Mouse (Mus musculus): ENCODE measurements around the gene Cdpf1. TPM values are rescaled to one million over a fixed set of nuclear protein-coding genes. Genes with fewer than 3 reads are reported as not detected.

Gene Cdpf1
- 16.5 and 21.0 TPM in 2 replicates for polyA plus RNA-seq (2014; fragmentation: Nextera tagmentation; extraction: Ambion mirVana)

GRCm38 (mm10) chr15:85811535-85812277, at the start of gene Cdpf1:
Cdpf1 (minus strand) TSS chr15:85811697.
- 4% methylated on average over 36 of the region's 36 CpGs for WGBS
- Histone ChIP-seq H3K4me3 (replicated peaks; ENCODE audit: low read length) (peak within 1 kb of the TSS; percentile 79), H3K9me3 (ENCODE audit: control insufficient read depth, low read length) (no peaks in the 10 kb centered on the region), H3K27me3 (ENCODE audit: control insufficient read depth, insufficient read depth, low read length) (no peaks in the 10 kb centered on the region), H3K36me3 (replicated peaks; ENCODE audit: control insufficient read depth, insufficient read depth) (no peaks in the 10 kb centered on the region), H3K4me2 (replicated peaks) (peak within 1 kb of the TSS; percentile 91), H3K9ac (peak within 1 kb of the TSS; percentile 82), H3K4me1 (replicated peaks; ENCODE audit: control insufficient read depth, insufficient read depth, low read length) (peaks cover 12% of the 10 kb centered on the region; the same call in 1 of the 2 replicates), H3K27ac (peak within 1 kb of the TSS; percentile 89)
- peak; percentile 99 for DNase-seq (ENCODE audit: low spot score)
- peak; percentile 96 for ATAC-seq (ENCODE audit: low FRiP score)

- H3K9me3 ChIP-seq (ENCODE audit: control insufficient read depth, low read length), result no peaks in the 10 kb centered on the region
- H3K4me2 ChIP-seq (replicated peaks), result peak within 1 kb of the TSS; percentile 68
- no peaks in the 10 kb centered on the region for H3K27me3 ChIP-seq (ENCODE audit: control insufficient read depth, insufficient read depth, low read length)
- no peaks in the 10 kb centered on the region for H3K36me3 ChIP-seq (replicated peaks; ENCODE audit: control insufficient read depth, insufficient read depth)
- peak; percentile 95 for DNase-seq (ENCODE audit: low spot score)
- H3K9ac ChIP-seq, result peak within 1 kb of the TSS; percentile 58
- peaks cover 12% of the 10 kb centered on the region; the same call in 1 of the 2 replicates for H3K4me1 ChIP-seq (replicated peaks; ENCODE audit: control insufficient read depth, insufficient read depth, low read length)
- ATAC-seq (ENCODE audit: low FRiP score), result peak; percentile 97
- H3K4me3 ChIP-seq (replicated peaks; ENCODE audit: low read length), result peak within 1 kb of the TSS; percentile 38
- peak within 1 kb of the TSS; percentile 55 for H3K27ac ChIP-seq
- WGBS, result under 1% methylated on average over 42 of the region's 42 CpGs
These were observed 48.1 kb upstream of the Cdpf1 start, which contains the start of gene Gtse1 for GRCm38 (mm10) chr15:85859490-85860031. Gtse1 (plus strand) TSS chr15:85859745.

- no peak for DNase-seq (ENCODE audit: low spot score)
- Histone ChIP-seq H3K27ac (peak overlapping the region; percentile 55), H3K9ac (peak overlapping the region; percentile 58), H3K36me3 (replicated peaks; ENCODE audit: control insufficient read depth, insufficient read depth) (no peaks in the 10 kb centered on the region), H3K4me3 (replicated peaks; ENCODE audit: low read length) (peak overlapping the region; percentile 38), H3K4me2 (replicated peaks) (peak overlapping the region; percentile 68), H3K9me3 (ENCODE audit: control insufficient read depth, low read length) (no peaks in the 10 kb centered on the region), H3K4me1 (replicated peaks; ENCODE audit: control insufficient read depth, insufficient read depth, low read length) (peaks cover 12% of the 10 kb centered on the region; the same call in 1 of the 2 replicates), H3K27me3 (ENCODE audit: control insufficient read depth, insufficient read depth, low read length) (no peaks in the 10 kb centered on the region)
- 0 out of 2 replicates have a peak, but pooled peaks have one; percentile 13 for ATAC-seq (ENCODE audit: low FRiP score)
- 8% methylated on average over 15 of the region's 15 CpGs for WGBS
These were observed 47.5 kb upstream of the Cdpf1 start for GRCm38 (mm10) chr15:85858980-85859489.

- ATAC-seq (ENCODE audit: low FRiP score) (no peak), DNase-seq (ENCODE audit: low spot score) (no peak)
- Histone ChIP-seq H3K4me1 (replicated peaks; ENCODE audit: control insufficient read depth, insufficient read depth, low read length) (no peaks in the 10 kb centered on the region), H3K9me3 (ENCODE audit: control insufficient read depth, low read length) (no peaks in the 10 kb centered on the region), H3K36me3 (replicated peaks; ENCODE audit: control insufficient read depth, insufficient read depth) (no peaks in the 10 kb centered on the region), H3K9ac (no peak overlapping the region), H3K4me3 (replicated peaks; ENCODE audit: low read length) (no peak overlapping the region), H3K4me2 (replicated peaks) (no peak overlapping the region), H3K27me3 (ENCODE audit: control insufficient read depth, insufficient read depth, low read length) (no peaks in the 10 kb centered on the region), H3K27ac (no peak overlapping the region)
- 84% methylated on average over 12 of the region's 12 CpGs for WGBS
These were observed 40.3 kb upstream of the Cdpf1 start for GRCm38 (mm10) chr15:85851656-85852392.

- no peak overlapping the region for H3K9ac ChIP-seq
- H3K36me3 ChIP-seq (replicated peaks; ENCODE audit: control insufficient read depth, insufficient read depth), result no peaks in the 10 kb centered on the region
- no peaks in the 10 kb centered on the region for H3K27me3 ChIP-seq (ENCODE audit: control insufficient read depth, insufficient read depth, low read length)
- no peak overlapping the region for H3K4me3 ChIP-seq (replicated peaks; ENCODE audit: low read length)
- ATAC-seq (ENCODE audit: low FRiP score) (no peak), DNase-seq (ENCODE audit: low spot score) (no peak)
- no peaks in the 10 kb centered on the region for H3K9me3 ChIP-seq (ENCODE audit: control insufficient read depth, low read length)
- no peaks in the 10 kb centered on the region for H3K4me1 ChIP-seq (replicated peaks; ENCODE audit: control insufficient read depth, insufficient read depth, low read length)
- no peak overlapping the region for H3K4me2 ChIP-seq (replicated peaks)
- no peak overlapping the region for H3K27ac ChIP-seq
These were observed 33.6 kb upstream of the Cdpf1 start for GRCm38 (mm10) chr15:85845071-85845470.

- ATAC-seq (ENCODE audit: low FRiP score), result no peak
- H3K4me2 ChIP-seq (replicated peaks), result no peak overlapping the region
- 74% methylated on average over 5 of the region's 5 CpGs for WGBS
These were observed 30.4 kb upstream of the Cdpf1 start for GRCm38 (mm10) chr15:85841796-85842360.

GRCm38 (mm10) chr15:85840983-85841382, 29.5 kb upstream of the Cdpf1 start:
- ATAC-seq (ENCODE audit: low FRiP score) (no peak), DNase-seq (ENCODE audit: low spot score) (no peak)
- Histone ChIP-seq H3K27ac (no peak overlapping the region), H3K27me3 (ENCODE audit: control insufficient read depth, insufficient read depth, low read length) (no peaks in the 10 kb centered on the region), H3K4me2 (replicated peaks) (no peak overlapping the region), H3K9me3 (ENCODE audit: control insufficient read depth, low read length) (no peaks in the 10 kb centered on the region), H3K4me1 (replicated peaks; ENCODE audit: control insufficient read depth, insufficient read depth, low read length) (no peaks in the 10 kb centered on the region), H3K9ac (no peak overlapping the region), H3K4me3 (replicated peaks; ENCODE audit: low read length) (no peak overlapping the region), H3K36me3 (replicated peaks; ENCODE audit: control insufficient read depth, insufficient read depth) (no peaks in the 10 kb centered on the region)
- WGBS, result 36% methylated on average over 6 of the region's 6 CpGs

More at GRCm38 (mm10) chr15:85841796-85842360, 30.4 kb upstream of the Cdpf1 start:
- Histone ChIP-seq H3K4me1 (replicated peaks; ENCODE audit: control insufficient read depth, insufficient read depth, low read length) (no peaks in the 10 kb centered on the region), H3K27me3 (ENCODE audit: control insufficient read depth, insufficient read depth, low read length) (no peaks in the 10 kb centered on the region), H3K9ac (no peak overlapping the region), H3K27ac (no peak overlapping the region), H3K9me3 (ENCODE audit: control insufficient read depth, low read length) (no peaks in the 10 kb centered on the region), H3K4me3 (replicated peaks; ENCODE audit: low read length) (no peak overlapping the region), H3K36me3 (replicated peaks; ENCODE audit: control insufficient read depth, insufficient read depth) (no peaks in the 10 kb centered on the region)
- no peak for DNase-seq (ENCODE audit: low spot score)

- no peak overlapping the region for H3K27ac ChIP-seq
- H3K4me2 ChIP-seq (replicated peaks), result no peak overlapping the region
- H3K4me1 ChIP-seq (replicated peaks; ENCODE audit: control insufficient read depth, insufficient read depth, low read length), result no peaks in the 10 kb centered on the region
- no peaks in the 10 kb centered on the region for H3K27me3 ChIP-seq (ENCODE audit: control insufficient read depth, insufficient read depth, low read length)
- DNase-seq (ENCODE audit: low spot score) (no peak), ATAC-seq (ENCODE audit: low FRiP score) (no peak)
- no peak overlapping the region for H3K4me3 ChIP-seq (replicated peaks; ENCODE audit: low read length)
- H3K9ac ChIP-seq, result no peak overlapping the region
- no peaks in the 10 kb centered on the region for H3K36me3 ChIP-seq (replicated peaks; ENCODE audit: control insufficient read depth, insufficient read depth)
- no peaks in the 10 kb centered on the region for H3K9me3 ChIP-seq (ENCODE audit: control insufficient read depth, low read length)
- 96% methylated on average over 5 of the region's 5 CpGs for WGBS
These were observed 25.4 kb upstream of the Cdpf1 start for GRCm38 (mm10) chr15:85836887-85837286.

- H3K27me3 ChIP-seq (ENCODE audit: control insufficient read depth, insufficient read depth, low read length), result no peaks in the 10 kb centered on the region
- no peaks in the 10 kb centered on the region for H3K36me3 ChIP-seq (replicated peaks; ENCODE audit: control insufficient read depth, insufficient read depth)
- H3K27ac ChIP-seq, result no peak overlapping the region
- H3K4me1 ChIP-seq (replicated peaks; ENCODE audit: control insufficient read depth, insufficient read depth, low read length), result no peaks in the 10 kb centered on the region
- ATAC-seq (ENCODE audit: low FRiP score) (no peak), DNase-seq (ENCODE audit: low spot score) (no peak)
- no peak overlapping the region for H3K4me3 ChIP-seq (replicated peaks; ENCODE audit: low read length)
- H3K9me3 ChIP-seq (ENCODE audit: control insufficient read depth, low read length), result no peaks in the 10 kb centered on the region
- WGBS, result 62% methylated on average over 3 of the region's 3 CpGs
- no peak overlapping the region for H3K9ac ChIP-seq
- no peak overlapping the region for H3K4me2 ChIP-seq (replicated peaks)
These were observed 23.8 kb upstream of the Cdpf1 start for GRCm38 (mm10) chr15:85835335-85835734.

Data from hindbrain, embryonic 14.5 days (tissue).